Mouse (Mus musculus): ENCODE data around the gene Iqce.
A peak's percentile ranks its signal among the peaks of the same experiment; 100 is the strongest.

Iqce gene

GRCm38 (mm10) chr5:140661427-140661826 lies 40.8 kb downstream of the Iqce start:
- DNase-seq (ENCODE audit: low spot score) = no peak

DNA sequence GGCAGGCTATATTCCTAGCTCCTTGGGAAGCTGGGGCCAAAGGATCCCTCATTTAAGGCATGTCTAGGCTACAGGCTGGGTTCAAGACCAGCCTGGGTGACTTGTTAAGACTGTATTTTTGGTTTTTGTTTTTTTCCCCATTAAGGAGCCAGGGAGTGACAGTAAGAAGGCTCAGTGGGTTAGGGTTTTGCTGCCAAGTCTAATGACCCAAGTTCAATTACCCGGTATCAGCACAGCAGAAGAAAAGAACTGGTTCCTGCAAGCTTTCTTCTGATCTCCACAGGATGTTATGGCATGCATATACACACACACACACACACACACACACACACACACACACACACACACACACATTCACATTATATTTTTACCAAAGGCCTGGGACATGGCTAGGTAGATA lies 41.8 kb downstream of the Iqce start:
- no peak for DNase-seq (ENCODE audit: low spot score)

DNA sequence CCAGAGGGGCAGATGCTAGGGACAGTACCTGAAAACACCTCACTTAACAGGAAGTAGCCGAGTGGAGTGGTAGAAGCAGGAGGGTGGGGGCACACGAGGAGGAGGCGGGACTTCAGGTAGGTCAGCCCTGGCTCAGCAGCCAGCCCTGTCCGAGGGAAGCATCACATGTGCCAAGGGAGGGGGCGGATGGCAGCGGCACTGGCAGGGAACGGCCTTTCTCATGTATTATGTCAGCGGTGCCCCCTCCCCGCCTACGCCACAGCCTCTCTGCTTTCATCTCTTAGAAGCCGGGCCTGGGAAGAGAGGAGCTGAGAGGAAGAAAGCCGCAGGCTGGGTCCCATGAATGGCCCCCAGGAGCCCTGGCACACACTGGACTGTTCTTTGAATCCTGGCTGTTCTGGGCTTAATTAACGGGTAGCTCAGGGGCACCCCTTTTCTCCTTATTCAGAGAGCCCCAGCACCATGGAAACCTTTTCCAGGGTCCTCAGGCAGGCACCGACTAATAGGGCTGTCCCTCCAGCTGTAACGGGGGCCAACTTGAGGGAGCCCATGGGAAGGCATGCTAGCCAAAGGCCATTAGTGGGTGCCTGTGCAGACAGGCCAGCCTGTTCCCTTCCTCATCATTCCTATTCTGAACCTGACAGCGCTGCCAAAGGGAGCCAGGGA lies 42.4 kb downstream of the Iqce start:
- DNase-seq (ENCODE audit: low spot score) = no peak

DNA sequence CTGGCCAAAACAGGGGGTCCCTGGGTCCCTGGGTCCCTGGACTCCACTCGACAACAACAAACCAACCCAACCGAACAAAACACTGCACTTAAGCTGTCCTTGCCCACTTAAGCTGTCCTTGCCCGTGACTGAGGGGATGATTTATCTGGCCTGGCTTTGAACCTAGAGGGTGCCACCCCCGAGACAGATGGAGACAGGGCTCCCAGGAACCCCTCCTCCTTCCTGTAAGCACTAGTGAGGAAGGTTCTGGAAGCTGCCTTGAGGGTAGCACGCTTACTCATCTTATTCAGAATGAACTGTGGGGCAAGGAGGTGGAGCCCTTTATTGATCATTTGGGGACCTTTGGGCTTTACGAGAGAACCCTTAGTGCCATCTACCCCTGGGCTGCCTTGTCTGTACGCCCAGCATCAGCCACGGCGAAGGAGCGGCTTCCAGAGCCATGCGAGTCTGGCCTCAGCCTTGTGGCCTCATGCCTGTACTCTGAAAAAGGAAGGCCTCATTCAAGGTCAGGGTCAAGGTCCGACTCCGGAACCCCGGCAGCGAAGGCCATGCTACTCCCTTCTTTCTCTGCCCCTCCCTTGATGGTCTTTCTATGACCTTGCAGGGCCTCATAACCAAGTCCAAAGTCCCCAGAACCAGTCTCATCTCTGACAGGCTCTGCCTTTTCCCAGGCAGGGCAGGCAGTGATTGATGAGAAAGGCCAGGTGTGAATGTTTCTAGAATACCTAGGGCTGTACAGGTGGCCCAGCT lies 47.9 kb downstream of the Iqce start:
- peak; percentile 64 for DNase-seq (ENCODE audit: low spot score)

GRCm38 (mm10) chr5:140652587-140652986 lies 49.6 kb downstream of the Iqce start:
- no peak for DNase-seq (ENCODE audit: low spot score)

GRCm38 (mm10) chr5:140651231-140651630 lies 50.9 kb downstream of the Iqce start:
- DNase-seq (ENCODE audit: low spot score) = no peak

GRCm38 (mm10) chr5:140649881-140650414 lies 52.2 kb downstream of the Iqce start:
- DNase-seq (ENCODE audit: low spot score) = no peak

GRCm38 (mm10) chr5:140649101-140649667 lies 53.0 kb downstream of the Iqce start:
- DNase-seq (ENCODE audit: low spot score) = peak; percentile 98

DNA sequence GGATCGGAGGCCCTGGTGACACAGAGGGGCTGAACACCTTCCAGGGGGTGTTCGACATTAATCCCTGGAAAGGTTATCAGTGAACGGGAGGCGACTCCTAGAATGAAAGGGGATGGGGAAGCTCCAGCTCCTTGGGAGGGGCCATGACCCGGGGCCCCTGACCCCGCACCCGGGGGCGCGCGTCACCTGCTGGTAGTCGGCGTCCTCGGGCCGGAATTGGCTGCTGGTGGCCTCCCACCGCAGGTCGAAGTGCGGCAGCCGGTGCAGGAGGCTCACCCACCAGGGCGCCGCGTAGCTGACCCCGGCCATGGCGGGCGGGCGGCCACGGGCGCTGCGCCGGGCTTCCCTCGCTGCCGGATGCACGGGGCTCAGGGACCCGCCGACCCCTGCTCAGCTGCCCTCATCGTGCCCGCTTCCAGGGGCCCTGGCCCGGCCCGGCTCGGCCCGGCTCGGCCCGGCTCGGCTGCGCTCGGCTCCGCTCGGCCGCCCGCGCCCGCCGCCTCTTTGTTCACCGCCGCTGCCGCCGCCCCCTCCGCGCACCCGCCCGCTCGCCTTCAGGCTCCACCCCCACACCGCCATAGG lies 53.6 kb downstream of the Iqce start, which contains the start of gene Ttyh3:
Gene Ttyh3, minus strand, starts transcription at position 513 of the 582 bp plus-strand sequence.
- peak; percentile 55 for DNase-seq (ENCODE audit: low spot score)

DNA sequence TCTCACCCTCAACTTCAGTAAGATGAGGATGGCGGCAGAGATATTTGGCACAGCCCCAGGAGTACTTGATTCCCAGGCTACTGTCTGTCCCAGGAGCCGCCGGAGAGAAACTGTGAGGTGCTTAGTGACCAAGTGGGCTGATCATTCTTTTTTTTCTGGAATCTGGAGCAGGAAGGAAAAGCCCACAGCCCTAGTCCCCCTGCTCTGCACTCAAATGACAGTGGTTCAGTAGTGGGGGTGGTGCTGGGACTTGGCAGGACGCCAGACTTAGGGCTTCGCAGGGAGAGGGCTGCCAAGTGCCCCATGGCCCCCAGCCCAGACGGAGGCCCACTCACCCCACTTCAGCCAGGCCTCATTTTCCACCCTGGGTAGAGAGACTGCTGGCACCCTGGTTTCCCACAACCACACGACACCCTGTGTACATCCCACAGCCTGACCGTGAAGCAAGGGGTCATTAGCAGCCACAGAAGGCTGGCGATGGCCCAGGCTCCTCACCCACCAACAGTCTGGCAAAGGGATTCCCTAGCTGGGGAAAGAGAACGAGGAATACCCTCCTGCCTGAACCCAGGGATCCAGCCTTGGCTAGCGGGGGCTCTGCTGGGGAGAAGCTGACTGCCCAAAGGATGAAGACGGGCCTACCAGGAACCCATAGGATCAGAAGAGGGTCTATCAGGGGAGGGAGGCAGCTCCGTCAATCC lies 54.2 kb downstream of the Iqce start:
- DNase-seq (ENCODE audit: low spot score) = no peak

DNA sequence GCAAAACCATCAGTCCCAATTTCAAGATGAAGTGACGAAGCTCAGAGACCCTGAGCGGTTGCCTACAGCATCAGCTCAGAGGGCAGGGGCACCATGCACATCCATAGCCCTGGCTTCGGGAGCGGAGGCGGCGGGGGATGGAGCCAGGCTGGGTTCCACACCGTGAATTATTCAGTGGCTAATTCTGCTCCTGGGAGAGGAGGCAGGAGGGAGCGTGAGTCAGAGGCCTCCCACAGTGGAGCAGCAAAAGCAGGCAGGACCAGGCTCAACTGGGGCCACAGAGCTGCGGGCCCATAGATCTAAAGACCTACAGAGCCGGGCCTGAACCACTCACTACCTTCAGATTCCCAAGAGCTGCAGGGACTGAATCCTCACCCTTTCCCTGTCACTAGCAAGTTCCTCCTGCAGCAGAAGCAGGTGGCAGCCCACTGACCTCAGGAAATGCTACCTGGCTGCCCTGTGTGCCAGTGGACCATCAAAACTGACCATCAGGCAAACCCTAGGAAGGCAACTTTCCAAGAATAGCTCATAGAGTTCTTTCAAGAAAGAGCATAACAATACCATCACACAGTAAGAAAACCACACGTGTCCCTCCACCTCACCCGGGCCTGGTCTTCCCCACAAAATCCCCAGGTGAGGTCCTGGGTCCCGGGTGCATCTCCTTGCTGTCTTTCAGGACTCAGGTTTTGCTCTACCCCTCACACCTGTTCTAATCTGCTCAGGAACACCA lies 55.0 kb downstream of the Iqce start:
- no peak for DNase-seq (ENCODE audit: low spot score)

GRCm38 (mm10) chr5:140646171-140646570 lies 56.0 kb downstream of the Iqce start:
- DNase-seq (ENCODE audit: low spot score) = no peak

GRCm38 (mm10) chr5:140645454-140645853 lies 56.7 kb downstream of the Iqce start:
- no peak for DNase-seq (ENCODE audit: low spot score)

GRCm38 (mm10) chr5:140644702-140645201 lies 57.4 kb downstream of the Iqce start:
- DNase-seq (ENCODE audit: low spot score) = no peak

GRCm38 (mm10) chr5:140644263-140644662 lies 57.9 kb downstream of the Iqce start:
- DNase-seq (ENCODE audit: low spot score) = no peak

- DNase-seq (ENCODE audit: low spot score) = no peak
Measured at GRCm38 (mm10) chr5:140642076-140642475, 60.1 kb downstream of the Iqce start.

- DNase-seq (ENCODE audit: low spot score) = no peak
Measured at GRCm38 (mm10) chr5:140641254-140641928, 60.8 kb downstream of the Iqce start.

GRCm38 (mm10) chr5:140640812-140641211 lies 61.4 kb downstream of the Iqce start:
- DNase-seq (ENCODE audit: low spot score) = no peak

DNA sequence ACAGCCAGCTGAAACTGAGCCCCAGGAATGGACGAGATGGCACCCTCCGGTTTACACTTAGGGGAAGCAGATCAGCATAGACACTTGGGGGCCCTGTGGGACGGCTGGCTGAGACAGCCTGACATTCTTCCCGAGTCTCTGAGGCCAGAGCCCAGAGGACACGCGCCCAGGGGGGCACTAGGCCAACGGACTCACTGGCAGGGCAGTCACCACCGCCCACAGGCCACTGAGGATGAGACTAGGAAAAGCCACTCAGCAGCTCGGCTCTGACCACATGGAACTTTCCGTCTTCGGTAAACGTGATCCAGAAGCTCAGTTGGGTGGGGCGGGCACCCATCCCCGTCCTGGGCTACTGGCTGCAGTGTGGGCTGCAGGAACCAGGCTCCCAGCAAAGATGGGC lies 62.3 kb downstream of the Iqce start:
- DNase-seq (ENCODE audit: low spot score) = no peak

GRCm38 (mm10) chr5:140639312-140639711 lies 62.9 kb downstream of the Iqce start:
- no peak for DNase-seq (ENCODE audit: low spot score)

Measured in testis, postnatal 14 days (tissue).